In genomic region chr13:73122945-73123344, GRCm38 (mm10) we compare ENCODE assay signal across 24 mouse cellular contexts.
DNase-seq lines count a peak whose midpoint lies in the region; ATAC-seq lines count a peak whose summit lies in the region.
"Had no signal": no experiment of that assay in that cellular context is flagged by ENCODE, and none has a peak within 500 bp of the region (broad histone marks: within the 10 kb centered on the region; RNA-seq: fewer than 3 reads in every experiment).

No protein-coding gene starts in this region.

- no peak overlapping the region for H3K27ac ChIP-seq in forebrain, embryonic 13.5 days
- no peak overlapping the region for H3K27ac ChIP-seq in forebrain, embryonic 14.5 days (ENCODE audit: low read depth, low read length)
- no peak overlapping the region for H3K27ac ChIP-seq in hindbrain, embryonic 12.5 days
- no peak overlapping the region for H3K27ac ChIP-seq in hindbrain, embryonic 16.5 days (ENCODE audit: low read depth, low read length)
- no peak overlapping the region for H3K27ac ChIP-seq in midbrain, embryonic 13.5 days
- H3K27ac ChIP-seq in midbrain, embryonic 14.5 days (replicated peaks; ENCODE audit: low read depth, low read length), result no peak overlapping the region
- no peak overlapping the region for H3K27ac ChIP-seq in hindbrain, embryonic 14.5 days
- H3K27ac ChIP-seq: forebrain, embryonic 12.5 days; heart, embryonic 10.5 days; hindbrain, embryonic 15.5 days; liver, embryonic 14.5 days; lung, embryonic 15.5 days; midbrain, embryonic 15.5 days had no signal

- H3K9ac ChIP-seq in forebrain, embryonic 13.5 days, result no peak overlapping the region
- H3K9ac ChIP-seq in forebrain, embryonic 14.5 days (ENCODE audit: low read length), result no peak overlapping the region
- no peak overlapping the region for H3K9ac ChIP-seq in hindbrain, embryonic 12.5 days
- H3K9ac ChIP-seq in hindbrain, embryonic 16.5 days (ENCODE audit: low read depth, low read length), result no peak overlapping the region
- no peak overlapping the region for H3K9ac ChIP-seq in midbrain, embryonic 13.5 days (replicated peaks)
- no peak overlapping the region for H3K9ac ChIP-seq in midbrain, embryonic 14.5 days (replicated peaks; ENCODE audit: low read length)
- no peak overlapping the region for H3K9ac ChIP-seq in hindbrain, embryonic 14.5 days
- H3K9ac ChIP-seq: forebrain, embryonic 12.5 days; hindbrain, embryonic 15.5 days; liver, embryonic 14.5 days; lung, embryonic 15.5 days; midbrain, embryonic 15.5 days had no signal

- peaks cover 11% of the 10 kb centered on the region; the same call in 1 of the 2 replicates for H3K27me3 ChIP-seq in forebrain, embryonic 13.5 days
- no peaks in the 10 kb centered on the region for H3K27me3 ChIP-seq in forebrain, embryonic 14.5 days (replicated peaks; ENCODE audit: control insufficient read depth, insufficient read depth, low read length)
- H3K27me3 ChIP-seq in hindbrain, embryonic 12.5 days, result peaks cover 7% of the 10 kb centered on the region; the same call in 1 of the 2 replicates
- peaks cover 2% of the 10 kb centered on the region for H3K27me3 ChIP-seq in hindbrain, embryonic 16.5 days (replicated peaks; ENCODE audit: control insufficient read depth, insufficient read depth, low read length)
- H3K27me3 ChIP-seq in midbrain, embryonic 13.5 days, result peaks cover 21% of the 10 kb centered on the region
- no peaks in the 10 kb centered on the region for H3K27me3 ChIP-seq in midbrain, embryonic 14.5 days (ENCODE audit: control insufficient read depth, insufficient read depth, low read length)
- no peaks in the 10 kb centered on the region for H3K27me3 ChIP-seq in hindbrain, embryonic 14.5 days (ENCODE audit: control insufficient read depth, insufficient read depth, low read length)
- H3K27me3 ChIP-seq: hindbrain, embryonic 15.5 days; lung, embryonic 15.5 days; midbrain, embryonic 15.5 days had no signal

- H3K4me2 ChIP-seq in forebrain, embryonic 13.5 days, result no peak overlapping the region
- no peak overlapping the region for H3K4me2 ChIP-seq in forebrain, embryonic 14.5 days (ENCODE audit: low read length)
- H3K4me2 ChIP-seq in hindbrain, embryonic 12.5 days (replicated peaks), result no peak overlapping the region
- no peak overlapping the region for H3K4me2 ChIP-seq in hindbrain, embryonic 16.5 days (ENCODE audit: low read length)
- no peak overlapping the region for H3K4me2 ChIP-seq in midbrain, embryonic 13.5 days (replicated peaks)
- H3K4me2 ChIP-seq in midbrain, embryonic 14.5 days (ENCODE audit: low read length), result no peak overlapping the region
- H3K4me2 ChIP-seq in hindbrain, embryonic 14.5 days (replicated peaks), result no peak overlapping the region
- H3K4me2 ChIP-seq: forebrain, embryonic 12.5 days; hindbrain, embryonic 15.5 days; lung, embryonic 15.5 days; midbrain, embryonic 15.5 days had no signal

- no peak overlapping the region for H3K4me3 ChIP-seq in forebrain, embryonic 13.5 days
- no peak overlapping the region for H3K4me3 ChIP-seq in forebrain, embryonic 14.5 days (ENCODE audit: low read depth, low read length)
- no peak overlapping the region for H3K4me3 ChIP-seq in hindbrain, embryonic 12.5 days
- no peak overlapping the region for H3K4me3 ChIP-seq in hindbrain, embryonic 16.5 days (ENCODE audit: low read length)
- H3K4me3 ChIP-seq in midbrain, embryonic 13.5 days (replicated peaks), result no peak overlapping the region
- no peak overlapping the region for H3K4me3 ChIP-seq in midbrain, embryonic 14.5 days (replicated peaks; ENCODE audit: low read depth, low read length)
- no peak overlapping the region for H3K4me3 ChIP-seq in hindbrain, embryonic 14.5 days (replicated peaks; ENCODE audit: low read length)
- H3K4me3 ChIP-seq: forebrain, embryonic 12.5 days; heart, embryonic 10.5 days; hindbrain, embryonic 15.5 days; lung, embryonic 15.5 days; midbrain, embryonic 15.5 days had no signal

- peaks cover 5% of the 10 kb centered on the region; the same call in 1 of the 2 replicates for H3K4me1 ChIP-seq in forebrain, embryonic 13.5 days
- peaks cover 5% of the 10 kb centered on the region for H3K4me1 ChIP-seq in forebrain, embryonic 14.5 days (ENCODE audit: control insufficient read depth, insufficient read depth, low read length)
- H3K4me1 ChIP-seq in hindbrain, embryonic 12.5 days, result peaks cover 6% of the 10 kb centered on the region
- peaks cover 3% of the 10 kb centered on the region for H3K4me1 ChIP-seq in hindbrain, embryonic 16.5 days (ENCODE audit: control insufficient read depth, insufficient read depth, low read depth, low read length)
- peaks cover 8% of the 10 kb centered on the region for H3K4me1 ChIP-seq in midbrain, embryonic 13.5 days (replicated peaks)
- 0 out of 2 replicates have a peak, but pooled peaks cover 2% of the 10 kb centered on the region for H3K4me1 ChIP-seq in midbrain, embryonic 14.5 days (ENCODE audit: control insufficient read depth, insufficient read depth, low read length)
- 0 out of 2 replicates have a peak, but pooled peaks cover 6% of the 10 kb centered on the region for H3K4me1 ChIP-seq in hindbrain, embryonic 14.5 days (replicated peaks; ENCODE audit: control insufficient read depth, insufficient read depth, low read length)
- H3K4me1 ChIP-seq: heart, embryonic 10.5 days; lung, embryonic 15.5 days had no signal

- DNase-seq in forebrain, embryonic 14.5 days (ENCODE audit: low spot score), result no peak
- no peak for DNase-seq in midbrain, embryonic 14.5 days
- DNase-seq in hindbrain, embryonic 14.5 days (ENCODE audit: low spot score), result no peak
- no peak for DNase-seq in adrenal gland, postnatal 25 days
- DNase-seq: adrenal gland, postnatal 14 days; cerebellum, adult 11-12 months; cerebellum, postnatal 25 days; gastrocnemius, postnatal 36 days; kidney, adult 8-10 months; kidney, postnatal 4 days; layer of hippocampus, adult 9-11 months; lung, postnatal 4 days; right cerebral cortex, adult 18-20 months; thymus, postnatal 25 days had no signal

- 96% methylated on average over 1 of the region's 1 CpGs for WGBS in forebrain, embryonic 13.5 days
- 100% methylated on average over 1 of the region's 1 CpGs for WGBS in forebrain, embryonic 14.5 days
- WGBS in hindbrain, embryonic 12.5 days, result 90% methylated on average over 1 of the region's 1 CpGs
- WGBS in hindbrain, embryonic 16.5 days, result 100% methylated on average over 1 of the region's 1 CpGs
- 100% methylated on average over 1 of the region's 1 CpGs for WGBS in midbrain, embryonic 13.5 days
- WGBS in midbrain, embryonic 14.5 days, result 100% methylated on average over 1 of the region's 1 CpGs
- WGBS in hindbrain, embryonic 14.5 days, result 85% methylated on average over 1 of the region's 1 CpGs

- H3K36me3 ChIP-seq in forebrain, embryonic 13.5 days (ENCODE audit: poor library complexity, severe bottlenecking), result no peaks in the 10 kb centered on the region
- H3K36me3 ChIP-seq in forebrain, embryonic 14.5 days (ENCODE audit: control insufficient read depth, insufficient read depth, low read length), result no peaks in the 10 kb centered on the region
- H3K36me3 ChIP-seq in hindbrain, embryonic 12.5 days, result no peaks in the 10 kb centered on the region
- no peaks in the 10 kb centered on the region for H3K36me3 ChIP-seq in hindbrain, embryonic 16.5 days (ENCODE audit: control insufficient read depth, insufficient read depth, low read length)
- H3K36me3 ChIP-seq in midbrain, embryonic 13.5 days, result no peaks in the 10 kb centered on the region
- no peaks in the 10 kb centered on the region for H3K36me3 ChIP-seq in midbrain, embryonic 14.5 days (ENCODE audit: control insufficient read depth, insufficient read depth, low read length)
- no peaks in the 10 kb centered on the region for H3K36me3 ChIP-seq in hindbrain, embryonic 14.5 days (replicated peaks; ENCODE audit: control insufficient read depth, insufficient read depth)
- H3K36me3 ChIP-seq: forebrain, embryonic 12.5 days; heart, embryonic 10.5 days; hindbrain, embryonic 15.5 days; lung, embryonic 15.5 days; midbrain, embryonic 15.5 days had no signal

- 0 out of 2 replicates have a peak, but pooled peaks have one; percentile 24 for ATAC-seq in forebrain, embryonic 13.5 days
- no peak for ATAC-seq in forebrain, embryonic 14.5 days
- ATAC-seq in hindbrain, embryonic 12.5 days (ENCODE audit: low FRiP score), result 0 out of 2 replicates have a peak, but pooled peaks have one; percentile 16
- no peak for ATAC-seq in hindbrain, embryonic 16.5 days
- ATAC-seq in midbrain, embryonic 13.5 days, result 0 out of 2 replicates have a peak, but pooled peaks have one; percentile 50
- ATAC-seq in midbrain, embryonic 14.5 days (ENCODE audit: low FRiP score, low TSS enrichment), result no peak
- ATAC-seq in hindbrain, embryonic 14.5 days (ENCODE audit: low FRiP score), result peak; percentile 53; the same call in 1 of the 2 replicates
- ATAC-seq: midbrain, embryonic 15.5 days had no signal

- no peaks in the 10 kb centered on the region for H3K9me3 ChIP-seq in forebrain, embryonic 13.5 days (replicated peaks)
- H3K9me3 ChIP-seq in forebrain, embryonic 14.5 days (replicated peaks; ENCODE audit: control insufficient read depth, low read length), result no peaks in the 10 kb centered on the region
- no peaks in the 10 kb centered on the region for H3K9me3 ChIP-seq in hindbrain, embryonic 12.5 days (replicated peaks)
- H3K9me3 ChIP-seq in hindbrain, embryonic 16.5 days (ENCODE audit: control insufficient read depth, low read length), result no peaks in the 10 kb centered on the region
- no peaks in the 10 kb centered on the region for H3K9me3 ChIP-seq in midbrain, embryonic 13.5 days
- H3K9me3 ChIP-seq in midbrain, embryonic 14.5 days (ENCODE audit: control insufficient read depth, low read length), result no peaks in the 10 kb centered on the region
- H3K9me3 ChIP-seq in hindbrain, embryonic 14.5 days (ENCODE audit: control insufficient read depth, low read length), result no peaks in the 10 kb centered on the region
- H3K9me3 ChIP-seq: forebrain, embryonic 12.5 days; heart, embryonic 10.5 days; hindbrain, embryonic 15.5 days; lung, embryonic 15.5 days; midbrain, embryonic 15.5 days had no signal

Comparison
In these comparisons a context has a peak if more than half of its experiments do, and no peak if none do; other contexts are left out.
1. ATAC-seq: peak in forebrain, embryonic 13.5 days (single experiment), hindbrain, embryonic 12.5 days (single experiment), midbrain, embryonic 13.5 days (single experiment) and hindbrain, embryonic 14.5 days (single experiment); none in forebrain, embryonic 14.5 days (single experiment), hindbrain, embryonic 16.5 days (single experiment) and midbrain, embryonic 14.5 days (single experiment).